Mouse (Mus musculus) midbrain, embryonic 10.5 days (tissue): ENCODE results near the gene Paqr8. TPM values are rescaled to one million over a fixed set of nuclear protein-coding genes. Genes with fewer than 3 reads are reported as not detected.

ENCODE experiments used
- polyA plus RNA-seq: library from polyadenylated mRNA; unstranded; fragments of >200 nt; fragmentation: Nextera tagmentation; extraction: Ambion mirVana; gene quantifications from 2 replicates; pipeline ENCODE4 v1.2.1, GENCODE M21; 2016

The Paqr8 gene
- polyA plus RNA-seq, 1 experiment from 2014 or later = 5.3 TPM

Other genes starting within 250 kb of the Paqr8 start
- gene Il17a, start 159.7 kb upstream of the Paqr8 start, polyA plus RNA-seq = not detected in 2 replicates
- 0.24 TPM in 1 of 2 replicates, not detected in the other for gene Il17f, start 100.0 kb upstream of the Paqr8 start, polyA plus RNA-seq
- gene Mcm3, start 70.3 kb upstream of the Paqr8 start, polyA plus RNA-seq = 269 and 296 TPM in 2 replicates
- 1.9 and 2.0 TPM in 2 replicates for gene Efhc1, start 61.0 kb downstream of the Paqr8 start, polyA plus RNA-seq
- gene Tram2, start 188.6 kb downstream of the Paqr8 start, polyA plus RNA-seq = 6.1 and 6.6 TPM in 2 replicates